Mouse (Mus musculus) bone marrow macrophage, adult 2 months (primary cell): ENCODE measurements around the gene Tada2b.

Experiments used
- CTCF ChIP-seq: IDR thresholded peaks from 2 replicates; pipeline ENCODE4 v1.5.1; 2012; ENCODE audit warnings: low read depth, mild to moderate bottlenecking, low read length, moderate library complexity
- POLR2A ChIP-seq: IDR thresholded peaks from 2 replicates; pipeline ENCODE4 v1.6.1; 2012; ENCODE audit warnings: mild to moderate bottlenecking, low read depth, low read length, borderline replicate concordance

DNA sequence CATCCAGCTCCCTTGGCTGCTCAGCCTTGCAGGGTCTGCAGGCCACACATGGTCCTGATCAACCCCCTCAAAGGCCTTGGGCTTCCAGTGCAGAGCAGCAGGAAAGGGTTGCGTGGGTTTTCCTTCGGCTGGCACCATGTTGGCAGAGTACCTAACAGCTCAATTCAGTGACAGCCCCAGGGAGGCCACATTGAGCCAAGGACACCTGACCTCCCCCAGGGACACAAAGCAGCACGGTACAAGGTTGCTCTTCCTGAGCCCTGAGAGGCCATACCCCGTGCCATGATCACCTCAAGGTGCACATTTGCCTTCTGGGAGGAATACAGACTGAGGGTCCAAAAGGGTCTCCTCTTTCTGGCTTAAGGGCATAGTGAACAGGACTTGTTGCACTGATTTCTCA lies 39.5 kb downstream of the Tada2b start:
- TF ChIP-seq CTCF (no peak), POLR2A (no peak)
